Mouse (Mus musculus): ENCODE results near the gene Med25. TPM values are rescaled to one million over a fixed set of nuclear protein-coding genes. Genes with fewer than 3 reads are reported as not detected.

Gene Med25
- total RNA-seq, 2 experiments from 2014 or later, result 54.0 to 57.5 TPM

GRCm38 (mm10) chr7:44850146-44850545 lies 42.4 kb downstream of the Med25 start:
- peak in 1 of 2 experiments; percentile 66 for DNase-seq
- intact Hi-C loops (cut with DNase I), result no loop called here

GRCm38 (mm10) chr7:44849416-44850111 lies 42.9 kb downstream of the Med25 start:
- peak; percentile 88 to 89 for DNase-seq
- intact Hi-C loops (cut with DNase I), result no loop called here

- intact Hi-C loops (cut with DNase I), result no loop called here
- peak; percentile 99 for DNase-seq
Measured at GRCm38 (mm10) chr7:44848561-44849415, 43.7 kb downstream of the Med25 start, which contains the start of the genes Akt1s1 and Tbc1d17. Gene Akt1s1 (plus strand): TSS chr7:44848991. Gene Tbc1d17 (minus strand): TSS chr7:44849079.

GRCm38 (mm10) chr7:44847772-44848171 lies 44.7 kb downstream of the Med25 start:
- intact Hi-C loops (cut with DNase I), result no loop called here
- DNase-seq, result no peak

GRCm38 (mm10) chr7:44846804-44847203 lies 45.7 kb downstream of the Med25 start:
- intact Hi-C loops (cut with DNase I), result no loop called here
- no peak for DNase-seq

GRCm38 (mm10) chr7:44845006-44845405 lies 47.5 kb downstream of the Med25 start:
- DNase-seq, result no peak
- intact Hi-C loops (cut with DNase I), result no loop called here

GRCm38 (mm10) chr7:44841825-44842463 lies 50.6 kb downstream of the Med25 start:
- no peak for DNase-seq
- intact Hi-C loops (cut with DNase I), result no loop called here

GRCm38 (mm10) chr7:44840426-44840825 lies 52.1 kb downstream of the Med25 start:
- intact Hi-C loops (cut with DNase I), result no loop called here
- DNase-seq, result no peak

DNA sequence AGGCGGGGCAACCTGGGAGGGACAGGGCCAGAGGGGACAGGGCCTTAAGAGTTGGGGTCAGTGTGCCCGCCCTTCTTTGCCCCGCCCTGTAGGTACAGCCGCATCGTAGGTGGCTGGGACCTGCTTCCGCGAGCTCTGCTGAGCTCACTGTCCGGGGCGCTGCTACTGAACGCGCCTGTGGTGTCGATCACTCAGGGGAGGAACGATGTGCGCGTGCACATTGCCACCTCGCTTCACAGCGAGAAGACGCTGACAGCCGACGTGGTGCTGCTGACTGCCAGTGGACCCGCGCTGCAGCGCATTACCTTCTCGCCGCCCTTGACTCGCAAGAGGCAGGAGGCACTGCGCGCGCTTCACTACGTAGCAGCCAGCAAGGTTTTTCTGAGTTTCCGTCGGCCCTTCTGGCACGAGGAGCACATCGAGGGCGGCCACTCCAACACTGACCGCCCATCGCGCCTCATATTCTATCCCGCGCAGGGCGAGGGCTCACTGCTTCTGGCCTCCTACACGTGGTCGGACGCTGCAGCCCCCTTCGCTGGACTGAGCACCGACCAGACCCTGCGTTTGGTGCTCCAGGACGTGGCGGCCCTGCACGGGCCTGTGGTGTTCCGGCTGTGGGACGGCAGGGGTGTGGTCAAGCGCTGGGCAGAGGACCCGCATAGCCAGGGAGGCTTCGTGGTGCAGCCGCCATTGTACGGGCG lies 52.9 kb downstream of the Med25 start:
- no peak for DNase-seq
- intact Hi-C loops (cut with DNase I), result no loop called here

DNA sequence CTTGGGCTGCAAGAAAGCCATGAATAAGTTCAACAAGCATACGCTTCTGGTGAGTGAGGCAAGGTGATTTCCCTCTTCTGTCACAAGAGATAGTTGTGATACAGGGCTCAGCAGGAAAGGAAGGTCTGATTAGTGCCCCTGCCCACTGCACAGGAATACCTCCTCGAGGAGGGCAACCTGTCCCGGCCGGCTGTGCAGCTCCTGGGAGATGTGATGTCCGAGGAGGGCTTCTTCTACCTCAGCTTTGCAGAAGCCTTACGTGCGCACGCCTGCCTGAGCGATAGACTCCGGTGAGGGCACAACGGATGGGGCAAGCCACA lies 53.4 kb downstream of the Med25 start:
- intact Hi-C loops (cut with DNase I), result no loop called here
- DNase-seq, result no peak

DNA sequence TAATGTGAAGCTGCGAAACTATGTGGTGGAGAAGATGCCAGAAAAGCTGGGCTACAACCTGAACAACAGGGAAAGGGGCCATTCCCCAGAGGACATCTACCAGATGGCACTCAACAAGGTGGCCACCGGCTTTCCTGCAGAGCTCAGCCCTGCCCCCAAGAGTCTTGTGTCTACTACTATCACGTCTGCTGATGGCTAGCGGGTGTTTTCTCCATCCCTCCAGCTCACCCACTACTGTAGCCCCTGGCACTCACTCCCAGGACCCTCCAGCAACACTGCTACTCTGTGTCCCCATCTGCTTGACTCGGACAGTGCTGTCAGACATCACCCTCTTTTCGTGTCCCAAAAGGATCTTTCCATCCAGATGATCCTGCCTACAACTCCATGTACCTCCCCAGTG lies 54.4 kb downstream of the Med25 start:
- no peak for DNase-seq
- intact Hi-C loops (cut with DNase I), result no loop called here

DNA sequence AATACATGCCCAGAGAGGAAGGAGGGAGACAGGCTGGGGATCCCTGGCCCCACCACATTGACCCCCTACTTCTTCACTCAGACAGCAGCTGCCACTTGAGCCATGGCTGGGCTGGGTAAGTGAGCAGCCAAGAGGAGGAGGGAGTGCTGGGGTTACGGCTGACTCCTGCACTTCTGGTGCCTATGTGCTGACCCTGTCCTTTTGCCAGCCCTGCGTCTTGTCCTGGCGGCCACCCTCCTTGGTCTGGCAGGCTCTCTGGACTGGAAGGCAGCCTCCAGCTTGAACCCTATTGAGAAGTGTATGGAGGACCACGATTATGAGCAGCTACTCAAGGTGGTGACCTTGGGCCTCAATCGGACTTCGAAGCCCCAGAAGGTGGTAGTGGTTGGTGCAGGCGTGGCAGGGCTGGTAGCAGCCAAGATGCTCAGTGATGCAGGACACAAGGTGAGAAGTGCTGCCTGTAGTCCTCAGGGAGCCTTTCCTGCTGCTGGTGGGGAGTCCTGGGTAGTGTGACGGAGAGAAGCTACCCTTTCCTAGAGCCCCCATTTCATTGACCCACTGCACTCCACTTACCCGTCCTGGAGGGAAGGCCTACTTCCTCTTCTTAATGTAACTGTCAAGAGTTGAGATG lies 56.0 kb downstream of the Med25 start:
- intact Hi-C loops (cut with DNase I), result no loop called here
- DNase-seq, result peak; percentile 60 to 66

DNA sequence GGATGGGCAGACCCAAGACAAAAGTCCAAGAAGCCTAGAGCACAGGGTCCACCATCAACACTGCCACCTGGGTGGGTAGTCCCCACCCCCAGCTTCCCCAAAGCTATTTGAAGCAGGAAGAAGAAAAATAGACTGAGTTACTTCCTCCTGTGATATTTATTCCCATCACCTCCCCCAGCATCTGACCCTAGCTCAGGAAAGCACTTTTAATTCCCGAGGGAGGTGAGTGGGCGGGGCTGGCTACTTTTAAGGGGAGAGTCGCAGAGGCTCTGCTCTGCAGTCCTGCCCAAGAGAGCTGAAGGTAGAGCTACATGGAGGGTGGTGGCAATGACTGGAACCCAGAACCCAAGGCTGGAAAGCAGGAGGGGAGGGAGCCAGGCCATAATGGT lies 56.5 kb downstream of the Med25 start:
- intact Hi-C loops (cut with DNase I), result no loop called here
- no peak for DNase-seq

DNA sequence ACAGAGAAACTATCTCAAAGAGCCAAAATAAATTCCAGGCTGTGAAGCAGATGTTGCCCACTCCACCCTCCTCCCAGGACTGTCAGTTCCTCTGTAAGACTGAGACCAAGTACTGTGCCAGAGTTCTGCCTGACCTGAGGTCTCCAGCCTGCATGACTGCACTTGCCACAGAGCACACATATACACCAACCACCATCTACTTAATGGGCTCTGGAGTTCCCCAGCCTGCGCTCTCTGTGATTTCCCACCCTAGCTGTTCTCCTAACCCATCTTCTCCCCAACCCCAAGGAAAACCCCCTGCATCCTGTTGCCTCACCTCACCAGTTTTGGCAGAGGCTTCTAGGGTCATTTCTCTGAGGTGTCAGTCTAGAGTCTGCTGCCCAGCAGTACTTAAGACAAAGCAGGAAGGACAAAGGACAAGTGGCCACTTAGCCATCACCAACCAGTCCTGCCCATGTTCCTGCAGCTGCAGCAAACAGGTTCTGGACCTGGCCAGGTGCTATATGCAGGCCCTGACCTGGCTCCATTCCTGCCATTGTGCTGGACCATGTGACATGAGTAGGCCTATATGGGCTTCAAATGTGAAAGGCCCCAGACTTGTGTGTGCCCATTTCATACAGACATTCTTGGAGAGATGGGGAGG lies 57.0 kb downstream of the Med25 start:
- no peak for DNase-seq
- intact Hi-C loops (cut with DNase I), result no loop called here

DNA sequence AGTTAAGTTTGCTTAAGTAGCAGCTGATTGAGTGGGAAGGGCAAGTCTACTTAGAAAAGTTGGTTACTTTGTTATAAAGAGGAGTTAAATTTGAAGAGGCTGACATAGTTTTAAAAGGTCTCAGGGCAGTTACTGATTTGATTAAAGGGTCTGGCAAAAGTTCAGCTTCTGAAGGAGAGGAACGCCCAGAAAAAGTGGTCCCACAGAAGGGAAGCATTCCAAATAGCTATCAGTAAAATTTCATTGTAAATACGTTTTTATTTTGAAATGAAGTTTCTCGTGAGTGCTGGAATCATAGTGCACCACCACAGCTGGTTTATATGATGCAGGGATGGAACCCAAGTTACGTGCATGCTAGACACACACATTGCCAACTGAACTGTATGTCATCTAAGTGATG lies 59.7 kb downstream of the Med25 start:
- no peak for DNase-seq
- intact Hi-C loops (cut with DNase I), result no loop called here

GRCm38 (mm10) chr7:44828706-44829105 lies 63.8 kb downstream of the Med25 start:
- intact Hi-C loops (cut with DNase I), result loop anchor here (10.0 kb wide), 1 partner anchor 184 kb away; no protein-coding TSS in a partner anchor
- DNase-seq, result peak in 1 of 2 experiments; percentile 14

DNA sequence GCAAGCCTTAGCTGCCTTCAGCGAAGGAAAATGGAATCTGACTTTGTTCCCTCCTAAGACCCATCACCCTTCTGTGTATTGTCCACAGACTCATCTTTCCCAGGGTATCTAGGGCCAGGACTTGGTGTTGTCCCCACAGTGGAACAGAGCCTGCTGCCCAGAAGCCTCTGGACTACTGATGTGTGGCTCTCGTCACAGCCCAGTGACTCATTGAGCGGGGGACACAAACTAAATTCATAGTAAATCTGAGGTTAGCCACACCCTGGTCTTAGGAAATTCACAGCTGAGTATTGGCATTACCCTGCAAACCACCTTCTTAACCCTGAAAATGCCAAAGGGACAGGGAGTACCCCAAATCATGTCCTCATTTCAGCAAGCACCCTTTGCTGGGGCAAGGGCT lies 65.7 kb downstream of the Med25 start:
- intact Hi-C loops (cut with DNase I), result loop anchor here (10.0 kb wide), 1 partner anchor 182 kb away; no protein-coding TSS in a partner anchor

More for the DNA sequence above, 65.7 kb downstream of the Med25 start:
- no peak for DNase-seq
